Mouse (Mus musculus): Measurements from ENCODE around the gene Zbtb16. TPM values are rescaled to one million over a fixed set of nuclear protein-coding genes. Genes with fewer than 3 reads are reported as not detected.

Zbtb16 gene
- polyA plus RNA-seq, 1 experiment from 2014 or later = 3.0 TPM

DNA sequence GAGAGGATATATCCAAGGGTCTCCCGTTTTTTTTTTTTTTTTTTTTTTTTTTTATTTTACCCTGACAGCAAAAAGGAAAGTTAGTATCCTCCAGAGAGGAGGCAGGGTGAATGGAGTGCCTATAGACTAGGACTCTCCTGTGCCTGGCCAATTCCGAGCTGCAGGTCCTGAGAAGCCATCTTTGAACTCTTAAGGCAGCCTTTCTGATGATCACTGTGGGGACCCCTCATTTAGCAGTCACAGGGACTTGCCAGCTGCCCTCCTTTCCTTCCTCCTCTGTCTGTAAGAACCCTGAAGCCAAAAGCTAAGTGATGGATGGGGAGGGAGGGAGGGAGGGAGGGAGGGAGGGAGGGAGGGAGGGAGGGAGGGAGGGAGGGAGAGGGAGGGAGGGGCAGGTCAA lies 98.1 kb downstream of the Zbtb16 start:
- ATAC-seq (replicated peaks; ENCODE audit: insufficient number of reproducible peaks, low FRiP score, low TSS enrichment, low read depth) (no peak), DNase-seq (ENCODE audit: low spot score) (no peak)
- Histone ChIP-seq H3K4me1 (ENCODE audit: control insufficient read depth, insufficient read depth, low read length) (peaks cover 4% of the 10 kb centered on the region), H3K9ac (replicated peaks; ENCODE audit: low read length) (no peak overlapping the region), H3K9me3 (replicated peaks; ENCODE audit: control insufficient read depth, low read length) (no peaks in the 10 kb centered on the region), H3K4me2 (ENCODE audit: low read depth, low read length) (no peak overlapping the region), H3K36me3 (replicated peaks; ENCODE audit: control insufficient read depth, insufficient read depth, low read depth, low read length) (no peaks in the 10 kb centered on the region), H3K27ac (replicated peaks; ENCODE audit: low read depth, low read length) (no peak overlapping the region), H3K27me3 (ENCODE audit: control insufficient read depth, insufficient read depth, low read length) (no peaks in the 10 kb centered on the region), H3K4me3 (ENCODE audit: low read depth, low read length) (no peak overlapping the region)
- WGBS = 17% methylated on average over 2 of the region's 2 CpGs

DNA sequence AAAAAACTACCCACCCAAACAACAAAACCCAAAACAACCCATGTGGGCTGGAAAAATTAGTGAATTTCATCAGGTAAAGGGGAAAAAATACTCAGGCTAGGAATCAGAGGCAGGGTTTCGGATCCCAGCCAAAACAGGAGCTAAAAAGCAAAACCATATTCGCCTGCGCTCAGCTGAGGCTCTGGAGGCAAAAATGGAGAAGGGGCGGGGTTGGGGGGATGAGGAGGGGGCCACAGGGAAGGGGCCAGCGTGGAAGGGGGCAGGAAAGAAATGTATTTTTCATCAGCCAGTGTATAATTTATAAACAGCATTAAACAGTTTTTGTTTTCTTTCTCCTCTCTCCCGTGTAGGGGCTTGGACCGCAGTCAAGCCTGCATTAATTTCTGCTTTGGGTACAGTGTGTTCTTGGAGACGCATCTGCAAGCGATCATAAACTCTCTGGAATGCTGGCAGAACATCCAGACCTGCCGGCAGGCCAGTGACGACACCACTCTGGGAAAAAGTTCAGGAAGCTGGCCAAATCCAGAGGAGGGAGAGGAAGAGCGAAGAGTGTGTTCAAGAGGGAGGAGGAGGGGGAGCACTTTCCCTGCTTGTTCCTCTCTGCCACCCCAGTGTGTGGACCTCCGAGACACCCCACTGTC lies 98.7 kb downstream of the Zbtb16 start:
- no peak overlapping the region for H3K4me2 ChIP-seq (ENCODE audit: low read depth, low read length)

DNA sequence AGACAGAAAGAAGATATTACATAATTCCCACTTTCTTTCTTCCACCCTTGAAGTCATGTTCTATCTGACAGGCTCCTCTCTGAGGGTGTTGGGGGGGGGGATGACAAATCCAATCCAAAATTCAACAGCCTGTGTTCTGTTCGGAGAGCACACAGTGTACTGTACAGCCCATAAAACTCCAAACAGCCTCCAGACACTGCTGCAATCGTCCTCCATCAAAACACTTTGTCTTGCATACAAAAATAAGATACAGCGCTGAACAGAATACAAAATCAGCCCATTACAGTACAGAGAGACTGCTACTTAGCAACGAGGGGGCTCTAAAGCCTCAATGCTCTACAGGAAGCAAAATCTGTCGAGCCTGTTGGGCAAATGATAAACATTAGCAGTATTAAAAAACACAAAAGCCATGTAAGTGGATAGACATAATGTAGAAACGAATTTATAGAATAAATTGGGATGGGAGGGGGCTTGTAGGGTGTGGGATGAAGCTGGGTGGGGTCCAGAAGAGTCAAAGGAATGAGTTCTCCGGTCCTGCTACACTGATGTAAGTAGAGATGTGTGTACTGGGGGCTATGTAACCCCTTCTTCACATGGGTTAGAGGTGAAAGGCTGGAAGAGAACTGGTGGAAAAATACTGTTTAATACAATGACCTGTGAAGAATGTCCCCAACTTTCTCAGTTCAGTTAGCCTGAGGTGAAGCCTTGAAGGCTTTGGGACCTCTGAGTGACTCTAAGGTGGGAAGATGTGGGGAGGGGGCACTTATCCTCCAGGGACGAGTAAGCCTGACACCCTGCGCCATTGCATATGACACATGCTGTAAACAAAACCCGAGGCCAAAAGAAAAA lies 99.4 kb downstream of the Zbtb16 start:
- Histone ChIP-seq H3K9me3 (replicated peaks; ENCODE audit: control insufficient read depth, low read length) (no peaks in the 10 kb centered on the region), H3K27ac (replicated peaks; ENCODE audit: low read depth, low read length) (no peak overlapping the region; the same call in 1 of the 2 replicates), H3K9ac (replicated peaks; ENCODE audit: low read length) (no peak overlapping the region), H3K4me3 (ENCODE audit: low read depth, low read length) (no peak overlapping the region), H3K27me3 (ENCODE audit: control insufficient read depth, insufficient read depth, low read length) (no peaks in the 10 kb centered on the region; the same call in 1 of the 2 replicates), H3K4me2 (ENCODE audit: low read depth, low read length) (no peak overlapping the region), H3K36me3 (replicated peaks; ENCODE audit: control insufficient read depth, insufficient read depth, low read depth, low read length) (no peaks in the 10 kb centered on the region), H3K4me1 (ENCODE audit: control insufficient read depth, insufficient read depth, low read length) (peaks cover 4% of the 10 kb centered on the region)
- no peak for ATAC-seq (replicated peaks; ENCODE audit: insufficient number of reproducible peaks, low FRiP score, low TSS enrichment, low read depth)
- WGBS = 59% methylated on average over 10 of the region's 10 CpGs
- DNase-seq (ENCODE audit: low spot score) = no peak

More for the DNA sequence above, 98.7 kb downstream of the Zbtb16 start:
- H3K27me3 ChIP-seq (ENCODE audit: control insufficient read depth, insufficient read depth, low read length) = no peaks in the 10 kb centered on the region; the same call in 1 of the 2 replicates
- no peaks in the 10 kb centered on the region for H3K9me3 ChIP-seq (replicated peaks; ENCODE audit: control insufficient read depth, low read length)
- H3K4me1 ChIP-seq (ENCODE audit: control insufficient read depth, insufficient read depth, low read length) = peaks cover 4% of the 10 kb centered on the region
- no peaks in the 10 kb centered on the region for H3K36me3 ChIP-seq (replicated peaks; ENCODE audit: control insufficient read depth, insufficient read depth, low read depth, low read length)
- WGBS = 31% methylated on average over 13 of the region's 13 CpGs
- no peak overlapping the region for H3K9ac ChIP-seq (replicated peaks; ENCODE audit: low read length)
- H3K4me3 ChIP-seq (ENCODE audit: low read depth, low read length) = no peak overlapping the region
- DNase-seq (ENCODE audit: low spot score) = peak; percentile 84
- no peak for ATAC-seq (replicated peaks; ENCODE audit: insufficient number of reproducible peaks, low FRiP score, low TSS enrichment, low read depth)
- peak overlapping the region; percentile 31; the same call in 1 of the 2 replicates for H3K27ac ChIP-seq (replicated peaks; ENCODE audit: low read depth, low read length)

DNA sequence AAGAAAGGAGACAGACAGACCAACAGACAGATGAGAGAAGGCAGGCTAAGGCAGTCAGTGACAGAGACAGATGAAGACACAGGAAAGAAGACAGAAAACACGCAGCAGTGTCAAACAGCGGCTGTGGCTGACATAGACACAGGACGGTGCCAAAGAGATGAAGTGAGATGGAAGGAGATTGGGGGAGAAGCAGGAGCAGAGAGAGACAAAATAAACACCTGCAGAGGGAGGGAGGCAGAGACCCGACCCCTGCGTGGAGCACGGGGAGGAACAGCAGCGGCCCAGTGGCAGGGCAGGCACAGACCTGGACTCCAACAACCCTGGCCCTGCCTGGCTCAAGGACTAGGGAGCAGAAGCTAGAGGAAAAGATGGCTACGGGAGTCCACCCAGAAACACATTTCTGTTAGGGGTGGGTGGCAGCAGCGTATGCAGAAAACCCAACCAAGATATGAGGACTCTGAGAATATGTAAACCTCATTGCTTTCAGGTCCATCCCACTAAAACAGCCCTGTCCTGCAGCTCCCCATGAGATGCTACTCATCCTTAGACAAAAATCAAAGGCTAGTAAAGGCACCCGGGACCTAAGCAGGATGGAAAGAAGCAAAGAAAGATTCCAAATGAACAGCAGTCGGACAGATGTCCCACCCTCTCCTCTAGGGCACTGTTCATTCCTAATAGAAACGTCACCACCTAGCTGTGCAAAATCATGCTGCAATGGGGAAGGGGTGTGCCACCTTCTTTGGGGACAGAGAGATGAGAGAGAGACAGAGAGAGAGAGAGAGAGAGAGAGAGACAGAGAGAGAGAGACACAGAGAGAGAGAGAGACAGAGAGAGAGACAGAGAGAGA lies 100.3 kb downstream of the Zbtb16 start:
- no peak overlapping the region for H3K27ac ChIP-seq (replicated peaks; ENCODE audit: low read depth, low read length)
- H3K4me3 ChIP-seq (ENCODE audit: low read depth, low read length) = no peak overlapping the region
- ATAC-seq (replicated peaks; ENCODE audit: insufficient number of reproducible peaks, low FRiP score, low TSS enrichment, low read depth) = no peak
- H3K27me3 ChIP-seq (ENCODE audit: control insufficient read depth, insufficient read depth, low read length) = no peaks in the 10 kb centered on the region; the same call in 1 of the 2 replicates
- WGBS = 61% methylated on average over 12 of the region's 12 CpGs
- H3K36me3 ChIP-seq (replicated peaks; ENCODE audit: control insufficient read depth, insufficient read depth, low read depth, low read length) = no peaks in the 10 kb centered on the region
- H3K4me1 ChIP-seq (ENCODE audit: control insufficient read depth, insufficient read depth, low read length) = peaks cover 4% of the 10 kb centered on the region
- H3K9ac ChIP-seq (replicated peaks; ENCODE audit: low read length) = no peak overlapping the region
- DNase-seq (ENCODE audit: low spot score) = no peak
- H3K9me3 ChIP-seq (replicated peaks; ENCODE audit: control insufficient read depth, low read length) = no peaks in the 10 kb centered on the region
- no peak overlapping the region for H3K4me2 ChIP-seq (ENCODE audit: low read depth, low read length)

DNA sequence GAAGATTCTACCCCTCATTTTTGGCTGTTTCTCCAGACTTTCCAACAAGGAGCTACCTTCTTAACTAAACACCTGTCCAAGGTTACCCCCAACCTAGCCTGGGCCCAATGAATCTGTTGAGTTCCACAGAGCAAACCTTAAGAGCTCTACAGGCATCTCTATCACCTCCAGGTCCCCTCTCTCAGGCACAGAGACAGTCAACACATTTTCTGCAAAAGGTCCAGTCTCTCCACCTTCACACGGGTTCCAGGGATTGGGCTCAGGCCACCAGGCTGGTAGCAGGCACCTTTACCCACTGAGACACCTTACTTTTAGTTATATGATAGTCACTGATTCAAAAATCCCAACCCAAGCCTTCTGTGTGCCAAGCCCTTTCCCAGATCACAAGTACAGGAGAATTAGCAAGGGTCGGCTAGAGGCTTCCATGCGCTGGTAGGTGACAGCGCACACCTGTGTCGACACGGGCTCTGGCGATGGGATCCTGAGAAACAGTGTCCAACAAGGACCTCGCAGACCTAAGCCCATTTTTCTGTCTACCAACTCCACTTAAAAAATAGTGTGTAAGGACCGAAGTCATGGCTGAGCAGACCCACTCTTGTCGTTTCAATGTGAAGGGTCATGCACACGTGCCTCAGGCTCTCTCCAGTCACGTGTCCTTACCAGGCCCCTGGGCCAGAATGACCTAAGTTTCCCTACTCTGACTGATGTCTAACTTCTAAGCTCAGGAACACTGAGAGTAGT lies 101.1 kb downstream of the Zbtb16 start:
- Histone ChIP-seq H3K4me1 (ENCODE audit: control insufficient read depth, insufficient read depth, low read length) (no peaks in the 10 kb centered on the region; the same call in 1 of the 2 replicates), H3K4me2 (ENCODE audit: low read depth, low read length) (no peak overlapping the region), H3K9ac (replicated peaks; ENCODE audit: low read length) (no peak overlapping the region), H3K9me3 (replicated peaks; ENCODE audit: control insufficient read depth, low read length) (no peaks in the 10 kb centered on the region), H3K36me3 (replicated peaks; ENCODE audit: control insufficient read depth, insufficient read depth, low read depth, low read length) (no peaks in the 10 kb centered on the region), H3K27ac (replicated peaks; ENCODE audit: low read depth, low read length) (no peak overlapping the region), H3K4me3 (ENCODE audit: low read depth, low read length) (no peak overlapping the region), H3K27me3 (ENCODE audit: control insufficient read depth, insufficient read depth, low read length) (no peaks in the 10 kb centered on the region; the same call in 1 of the 2 replicates)
- 79% methylated on average over 12 of the region's 12 CpGs for WGBS
- DNase-seq (ENCODE audit: low spot score) (no peak), ATAC-seq (replicated peaks; ENCODE audit: insufficient number of reproducible peaks, low FRiP score, low TSS enrichment, low read depth) (no peak)

DNA sequence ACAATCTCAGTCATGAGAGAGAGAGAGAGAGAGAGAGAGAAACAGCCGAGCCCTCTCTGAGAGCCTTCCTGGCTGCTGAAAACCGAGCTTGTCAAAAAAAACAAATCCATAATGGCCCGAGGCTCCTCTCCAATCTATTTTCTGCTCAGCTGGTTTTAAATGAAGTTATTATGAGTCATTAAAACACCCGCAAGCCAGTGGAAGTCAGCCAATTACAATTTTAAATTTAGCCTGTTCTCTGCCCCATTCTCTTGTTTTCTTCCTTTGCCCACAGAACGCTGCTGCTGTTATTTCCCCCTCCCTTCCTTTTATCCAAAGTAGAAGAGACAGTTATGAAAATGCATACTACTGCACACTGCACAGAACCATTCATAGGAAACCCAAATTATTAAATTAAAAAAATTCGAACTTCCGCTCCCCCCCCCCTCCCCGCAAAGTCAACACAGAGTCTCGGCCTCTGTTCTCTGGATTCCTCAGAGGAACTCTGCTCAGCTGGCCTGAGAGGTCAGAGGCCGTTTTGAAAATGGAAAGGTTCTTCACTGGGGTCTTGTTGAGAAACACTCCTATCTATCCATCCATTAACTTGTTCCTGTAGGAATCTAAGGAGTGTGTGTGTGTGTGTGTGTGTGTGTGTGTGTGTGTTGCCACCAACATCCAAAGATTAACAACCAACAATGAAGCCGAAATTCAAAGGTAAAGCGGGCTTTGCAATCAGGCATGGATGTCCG lies 102.0 kb downstream of the Zbtb16 start:
- WGBS = 27% methylated on average over 13 of the region's 13 CpGs
- Histone ChIP-seq H3K9ac (replicated peaks; ENCODE audit: low read length) (no peak overlapping the region), H3K4me1 (ENCODE audit: control insufficient read depth, insufficient read depth, low read length) (peaks cover under 1% of the 10 kb centered on the region; the same call in 1 of the 2 replicates), H3K4me3 (ENCODE audit: low read depth, low read length) (no peak overlapping the region), H3K4me2 (ENCODE audit: low read depth, low read length) (no peak overlapping the region), H3K36me3 (replicated peaks; ENCODE audit: control insufficient read depth, insufficient read depth, low read depth, low read length) (no peaks in the 10 kb centered on the region), H3K27ac (replicated peaks; ENCODE audit: low read depth, low read length) (no peak overlapping the region), H3K27me3 (ENCODE audit: control insufficient read depth, insufficient read depth, low read length) (no peaks in the 10 kb centered on the region; the same call in 1 of the 2 replicates), H3K9me3 (replicated peaks; ENCODE audit: control insufficient read depth, low read length) (no peaks in the 10 kb centered on the region)
- ATAC-seq (replicated peaks; ENCODE audit: insufficient number of reproducible peaks, low FRiP score, low TSS enrichment, low read depth) (no peak), DNase-seq (ENCODE audit: low spot score) (peak; percentile 50)

DNA sequence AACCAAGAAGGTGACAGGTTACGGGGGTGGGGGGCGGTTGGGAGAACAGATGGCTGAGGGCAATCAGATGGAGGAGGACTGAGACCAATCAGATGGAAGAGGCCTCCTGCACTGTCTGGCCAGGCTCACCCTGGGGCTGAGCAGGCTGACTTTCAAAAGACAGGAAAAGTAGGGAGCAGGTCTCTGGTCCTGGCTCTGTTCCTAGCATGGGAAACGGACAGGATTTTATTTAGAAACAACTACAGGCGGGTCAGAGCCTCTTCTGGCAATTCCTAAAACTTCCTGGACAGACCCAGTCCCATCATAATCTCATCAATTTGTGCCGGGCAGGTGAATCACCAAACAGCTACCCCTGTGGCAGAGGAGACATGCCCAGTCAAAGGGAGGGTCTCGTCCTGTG lies 102.9 kb downstream of the Zbtb16 start:
- Histone ChIP-seq H3K4me1 (ENCODE audit: control insufficient read depth, insufficient read depth, low read length) (peaks cover 5% of the 10 kb centered on the region), H3K4me3 (ENCODE audit: low read depth, low read length) (no peak overlapping the region), H3K9me3 (replicated peaks; ENCODE audit: control insufficient read depth, low read length) (no peaks in the 10 kb centered on the region), H3K27me3 (ENCODE audit: control insufficient read depth, insufficient read depth, low read length) (no peaks in the 10 kb centered on the region; the same call in 1 of the 2 replicates), H3K36me3 (replicated peaks; ENCODE audit: control insufficient read depth, insufficient read depth, low read depth, low read length) (no peaks in the 10 kb centered on the region), H3K9ac (replicated peaks; ENCODE audit: low read length) (no peak overlapping the region), H3K4me2 (ENCODE audit: low read depth, low read length) (no peak overlapping the region), H3K27ac (replicated peaks; ENCODE audit: low read depth, low read length) (no peak overlapping the region)
- DNase-seq (ENCODE audit: low spot score) (no peak), ATAC-seq (replicated peaks; ENCODE audit: insufficient number of reproducible peaks, low FRiP score, low TSS enrichment, low read depth) (no peak)
- 66% methylated on average over 6 of the region's 6 CpGs for WGBS

Measured in embryonic facial prominence, embryonic 11.5 days (tissue).